Mouse (Mus musculus): ENCODE results near the gene Sntg2. TPM values are rescaled to one million over a fixed set of nuclear protein-coding genes. Genes with fewer than 3 reads are reported as not detected.

Sntg2 gene
- polyA plus RNA-seq, 1 experiment from 2014 or later = 1.3 TPM

GRCm38 (mm10) chr12:30251283-30251829 lies 121.8 kb downstream of the Sntg2 start:
- H3K27me3 ChIP-seq (ENCODE audit: control insufficient read depth, insufficient read depth, low read length) = no peaks in the 10 kb centered on the region
- no peak overlapping the region for H3K4me2 ChIP-seq (ENCODE audit: low read depth, low read length)
- H3K9me3 ChIP-seq (replicated peaks; ENCODE audit: control insufficient read depth, low read length) = no peaks in the 10 kb centered on the region
- no peaks in the 10 kb centered on the region for H3K4me1 ChIP-seq (ENCODE audit: control insufficient read depth, insufficient read depth, low read length)
- 87% methylated on average over 8 of the region's 8 CpGs for WGBS
- no peaks in the 10 kb centered on the region for H3K36me3 ChIP-seq (replicated peaks; ENCODE audit: control insufficient read depth, insufficient read depth, low read depth, low read length)
- no peak for ATAC-seq (replicated peaks; ENCODE audit: insufficient number of reproducible peaks, low FRiP score, low TSS enrichment, low read depth)
- H3K4me3 ChIP-seq (ENCODE audit: low read depth, low read length) = no peak overlapping the region
- no peak overlapping the region for H3K9ac ChIP-seq (replicated peaks; ENCODE audit: low read length)
- DNase-seq (ENCODE audit: low spot score) = no peak
- no peak overlapping the region for H3K27ac ChIP-seq (replicated peaks; ENCODE audit: low read depth, low read length)

DNA sequence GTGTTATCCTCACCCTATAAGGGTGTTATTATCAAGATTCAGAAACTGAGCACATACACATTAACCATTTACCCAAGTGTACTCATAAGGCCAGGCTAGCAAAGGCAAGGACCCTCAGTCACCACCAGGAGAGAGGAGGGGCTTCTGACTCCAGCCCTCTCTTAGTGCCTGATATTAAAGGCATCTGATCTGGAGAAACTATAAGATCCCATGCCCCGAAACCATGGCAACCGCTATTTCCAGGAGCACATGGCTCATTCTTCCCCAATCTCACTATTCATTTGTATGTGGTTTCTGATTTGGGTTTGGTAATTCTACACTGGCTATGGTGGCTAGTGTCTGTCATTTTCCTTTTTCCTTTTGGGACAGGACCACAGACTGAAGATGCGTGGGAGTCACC lies 124.1 kb downstream of the Sntg2 start:
- H3K9ac ChIP-seq (replicated peaks; ENCODE audit: low read length) = no peak overlapping the region
- DNase-seq (ENCODE audit: low spot score) (no peak), ATAC-seq (replicated peaks; ENCODE audit: insufficient number of reproducible peaks, low FRiP score, low TSS enrichment, low read depth) (no peak)
- H3K4me1 ChIP-seq (ENCODE audit: control insufficient read depth, insufficient read depth, low read length) = no peaks in the 10 kb centered on the region
- H3K36me3 ChIP-seq (replicated peaks; ENCODE audit: control insufficient read depth, insufficient read depth, low read depth, low read length) = no peaks in the 10 kb centered on the region
- no peaks in the 10 kb centered on the region for H3K27me3 ChIP-seq (ENCODE audit: control insufficient read depth, insufficient read depth, low read length)
- no peaks in the 10 kb centered on the region for H3K9me3 ChIP-seq (replicated peaks; ENCODE audit: control insufficient read depth, low read length)
- 92% methylated on average over 3 of the region's 3 CpGs for WGBS
- H3K4me3 ChIP-seq (ENCODE audit: low read depth, low read length) = no peak overlapping the region
- no peak overlapping the region for H3K27ac ChIP-seq (replicated peaks; ENCODE audit: low read depth, low read length)
- no peak overlapping the region for H3K4me2 ChIP-seq (ENCODE audit: low read depth, low read length)

GRCm38 (mm10) chr12:30246286-30246945 lies 126.8 kb downstream of the Sntg2 start:
- H3K27ac ChIP-seq (replicated peaks; ENCODE audit: low read depth, low read length) = no peak overlapping the region
- DNase-seq (ENCODE audit: low spot score) (no peak), ATAC-seq (replicated peaks; ENCODE audit: insufficient number of reproducible peaks, low FRiP score, low TSS enrichment, low read depth) (no peak)
- no peaks in the 10 kb centered on the region for H3K27me3 ChIP-seq (ENCODE audit: control insufficient read depth, insufficient read depth, low read length)
- H3K9ac ChIP-seq (replicated peaks; ENCODE audit: low read length) = no peak overlapping the region
- H3K4me3 ChIP-seq (ENCODE audit: low read depth, low read length) = no peak overlapping the region
- WGBS = 86% methylated on average over 5 of the region's 5 CpGs
- no peaks in the 10 kb centered on the region for H3K4me1 ChIP-seq (ENCODE audit: control insufficient read depth, insufficient read depth, low read length)
- H3K9me3 ChIP-seq (replicated peaks; ENCODE audit: control insufficient read depth, low read length) = no peaks in the 10 kb centered on the region
- no peak overlapping the region for H3K4me2 ChIP-seq (ENCODE audit: low read depth, low read length)
- no peaks in the 10 kb centered on the region for H3K36me3 ChIP-seq (replicated peaks; ENCODE audit: control insufficient read depth, insufficient read depth, low read depth, low read length)

GRCm38 (mm10) chr12:30244194-30244593 lies 129.0 kb downstream of the Sntg2 start:
- Histone ChIP-seq H3K4me1 (ENCODE audit: control insufficient read depth, insufficient read depth, low read length) (no peaks in the 10 kb centered on the region), H3K4me2 (ENCODE audit: low read depth, low read length) (no peak overlapping the region), H3K9me3 (replicated peaks; ENCODE audit: control insufficient read depth, low read length) (no peaks in the 10 kb centered on the region), H3K27ac (replicated peaks; ENCODE audit: low read depth, low read length) (no peak overlapping the region), H3K4me3 (ENCODE audit: low read depth, low read length) (no peak overlapping the region), H3K9ac (replicated peaks; ENCODE audit: low read length) (no peak overlapping the region), H3K36me3 (replicated peaks; ENCODE audit: control insufficient read depth, insufficient read depth, low read depth, low read length) (no peaks in the 10 kb centered on the region), H3K27me3 (ENCODE audit: control insufficient read depth, insufficient read depth, low read length) (no peaks in the 10 kb centered on the region)
- ATAC-seq (replicated peaks; ENCODE audit: insufficient number of reproducible peaks, low FRiP score, low TSS enrichment, low read depth) = no peak
- WGBS = 85% methylated on average over 2 of the region's 2 CpGs
- no peak for DNase-seq (ENCODE audit: low spot score)

- no peak overlapping the region for H3K4me2 ChIP-seq (ENCODE audit: low read depth, low read length)
- ATAC-seq (replicated peaks; ENCODE audit: insufficient number of reproducible peaks, low FRiP score, low TSS enrichment, low read depth) (no peak), DNase-seq (ENCODE audit: low spot score) (no peak)
- H3K36me3 ChIP-seq (replicated peaks; ENCODE audit: control insufficient read depth, insufficient read depth, low read depth, low read length) = no peaks in the 10 kb centered on the region
- no peaks in the 10 kb centered on the region for H3K27me3 ChIP-seq (ENCODE audit: control insufficient read depth, insufficient read depth, low read length)
- no peak overlapping the region for H3K4me3 ChIP-seq (ENCODE audit: low read depth, low read length)
- no peaks in the 10 kb centered on the region for H3K4me1 ChIP-seq (ENCODE audit: control insufficient read depth, insufficient read depth, low read length)
- no peak overlapping the region for H3K9ac ChIP-seq (replicated peaks; ENCODE audit: low read length)
- no peak overlapping the region for H3K27ac ChIP-seq (replicated peaks; ENCODE audit: low read depth, low read length)
- H3K9me3 ChIP-seq (replicated peaks; ENCODE audit: control insufficient read depth, low read length) = no peaks in the 10 kb centered on the region
- WGBS = 84% methylated on average over 3 of the region's 3 CpGs
Observed at GRCm38 (mm10) chr12:30240891-30241290, 132.3 kb downstream of the Sntg2 start.

DNA sequence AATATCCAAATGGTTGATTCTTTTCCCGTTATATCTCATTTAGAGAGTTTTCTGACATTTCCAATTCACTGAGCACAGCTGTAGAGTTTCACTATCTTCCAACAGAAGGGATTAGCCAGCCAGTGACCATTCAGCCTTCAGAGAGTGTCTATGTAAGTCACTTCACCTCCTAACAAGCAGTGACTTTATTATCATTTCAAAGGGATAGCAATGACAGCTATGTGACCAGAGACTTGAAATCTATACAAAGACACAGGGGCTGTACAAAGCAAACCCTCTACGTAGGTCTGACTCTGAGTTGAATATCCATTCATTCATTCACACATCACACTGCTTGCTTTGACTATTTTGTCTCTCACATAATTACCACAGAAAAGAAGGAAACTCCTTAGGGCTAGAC lies 138.2 kb downstream of the Sntg2 start:
- WGBS = 59% methylated on average over 2 of the region's 2 CpGs
- Histone ChIP-seq H3K4me2 (ENCODE audit: low read depth, low read length) (no peak overlapping the region), H3K4me1 (ENCODE audit: control insufficient read depth, insufficient read depth, low read length) (no peaks in the 10 kb centered on the region), H3K36me3 (replicated peaks; ENCODE audit: control insufficient read depth, insufficient read depth, low read depth, low read length) (no peaks in the 10 kb centered on the region), H3K9ac (replicated peaks; ENCODE audit: low read length) (no peak overlapping the region), H3K4me3 (ENCODE audit: low read depth, low read length) (no peak overlapping the region), H3K27ac (replicated peaks; ENCODE audit: low read depth, low read length) (no peak overlapping the region), H3K27me3 (ENCODE audit: control insufficient read depth, insufficient read depth, low read length) (no peaks in the 10 kb centered on the region), H3K9me3 (replicated peaks; ENCODE audit: control insufficient read depth, low read length) (no peaks in the 10 kb centered on the region)
- no peak for ATAC-seq (replicated peaks; ENCODE audit: insufficient number of reproducible peaks, low FRiP score, low TSS enrichment, low read depth)
- no peak for DNase-seq (ENCODE audit: low spot score)

GRCm38 (mm10) chr12:30228004-30228403 lies 145.2 kb downstream of the Sntg2 start:
- Histone ChIP-seq H3K4me3 (ENCODE audit: low read depth, low read length) (no peak overlapping the region), H3K9me3 (replicated peaks; ENCODE audit: control insufficient read depth, low read length) (no peaks in the 10 kb centered on the region), H3K4me2 (ENCODE audit: low read depth, low read length) (no peak overlapping the region), H3K27ac (replicated peaks; ENCODE audit: low read depth, low read length) (no peak overlapping the region), H3K27me3 (ENCODE audit: control insufficient read depth, insufficient read depth, low read length) (no peaks in the 10 kb centered on the region), H3K9ac (replicated peaks; ENCODE audit: low read length) (no peak overlapping the region), H3K36me3 (replicated peaks; ENCODE audit: control insufficient read depth, insufficient read depth, low read depth, low read length) (no peaks in the 10 kb centered on the region), H3K4me1 (ENCODE audit: control insufficient read depth, insufficient read depth, low read length) (no peaks in the 10 kb centered on the region)
- ATAC-seq (replicated peaks; ENCODE audit: insufficient number of reproducible peaks, low FRiP score, low TSS enrichment, low read depth) = no peak
- no peak for DNase-seq (ENCODE audit: low spot score)
- WGBS = 95% methylated on average over 4 of the region's 4 CpGs

DNA sequence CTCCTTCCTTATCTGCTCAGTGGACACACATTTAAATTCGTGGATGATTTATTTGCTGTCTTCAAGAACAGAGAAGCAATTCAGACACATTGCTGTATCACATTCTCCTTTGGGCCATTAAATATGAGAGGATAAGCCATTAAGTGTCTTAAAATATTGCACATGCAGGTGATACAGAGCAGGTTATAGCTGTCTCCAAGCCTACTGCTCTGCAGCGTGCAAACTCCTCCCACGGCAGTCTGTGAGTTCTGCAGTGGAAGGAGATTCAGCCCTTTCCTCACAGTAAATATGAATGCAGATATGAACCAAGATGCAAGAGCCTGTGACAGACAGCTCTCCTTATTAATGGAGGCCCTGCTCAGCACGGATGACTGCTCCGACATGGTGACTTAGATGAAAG lies 146.9 kb downstream of the Sntg2 start:
- ATAC-seq (replicated peaks; ENCODE audit: insufficient number of reproducible peaks, low FRiP score, low TSS enrichment, low read depth) (no peak), DNase-seq (ENCODE audit: low spot score) (no peak)
- WGBS = 90% methylated on average over 5 of the region's 5 CpGs
- no peaks in the 10 kb centered on the region for H3K4me1 ChIP-seq (ENCODE audit: control insufficient read depth, insufficient read depth, low read length)
- H3K9ac ChIP-seq (replicated peaks; ENCODE audit: low read length) = no peak overlapping the region
- no peak overlapping the region for H3K4me3 ChIP-seq (ENCODE audit: low read depth, low read length)
- H3K36me3 ChIP-seq (replicated peaks; ENCODE audit: control insufficient read depth, insufficient read depth, low read depth, low read length) = no peaks in the 10 kb centered on the region
- no peak overlapping the region for H3K4me2 ChIP-seq (ENCODE audit: low read depth, low read length)
- H3K27me3 ChIP-seq (ENCODE audit: control insufficient read depth, insufficient read depth, low read length) = no peaks in the 10 kb centered on the region
- H3K27ac ChIP-seq (replicated peaks; ENCODE audit: low read depth, low read length) = no peak overlapping the region
- no peaks in the 10 kb centered on the region for H3K9me3 ChIP-seq (replicated peaks; ENCODE audit: control insufficient read depth, low read length)
